Mouse (Mus musculus): ENCODE measurements around the gene Adam23. TPM values are rescaled to one million over a fixed set of nuclear protein-coding genes. Genes with fewer than 3 reads are reported as not detected.

Adam23 gene
- polyA plus RNA-seq, 1 experiment, result 0.43 TPM

DNA sequence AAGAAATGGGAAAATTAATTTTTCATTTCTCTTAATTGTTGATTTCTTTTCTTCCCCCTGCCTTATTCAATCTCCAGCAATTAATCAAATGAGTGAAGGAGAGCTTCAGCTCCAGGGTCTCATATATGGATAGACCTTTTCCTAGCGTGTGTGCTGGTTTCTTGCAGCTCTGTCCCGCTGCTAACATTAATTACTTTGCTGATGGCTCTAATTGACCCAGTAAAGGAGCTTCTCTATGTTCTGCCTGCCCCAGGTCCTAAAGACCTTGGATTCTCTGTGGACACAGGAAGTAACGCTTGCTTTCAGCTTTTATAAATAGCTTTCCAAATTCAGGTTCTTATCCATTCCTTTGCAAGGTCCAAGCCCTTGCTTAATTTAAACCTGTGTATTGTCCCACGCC is 63.1 kb downstream of the Adam23 start:
- Histone ChIP-seq H3K27me3 (ENCODE audit: control insufficient read depth, insufficient read depth, insufficient read length) (no peaks in the 10 kb centered on the region), H3ac (ENCODE audit: control insufficient read depth, insufficient read length) (no peak overlapping the region), H3K79me2 (ENCODE audit: control insufficient read depth, insufficient read depth) (no peaks in the 10 kb centered on the region), H3K4me3 (no peak overlapping the region), H3K4me2 (ENCODE audit: low read depth) (no peak overlapping the region), H3K36me3 (ENCODE audit: control insufficient read depth, insufficient read depth) (no peaks in the 10 kb centered on the region)
- TF ChIP-seq TCF3 (IDR thresholded peaks at IDR 0.05; ENCODE audit: insufficient read length, low read depth) (no peak), CEBPB (IDR thresholded peaks at IDR 0.05; ENCODE audit: insufficient read depth, poor library complexity, severe bottlenecking) (no peak), MYOD1 (IDR thresholded peaks at IDR 0.05; ENCODE audit: control insufficient read depth in 1 of 3, insufficient read length in 2 of 3, low read depth in 2 of 3) (no peak), USF1 (IDR thresholded peaks at IDR 0.05; ENCODE audit: low read depth) (no peak), MYOG (IDR thresholded peaks at IDR 0.05; ENCODE audit: control insufficient read depth in 1 of 3, insufficient read depth in 1 of 3, insufficient read length in 2 of 3, low read depth in 2 of 3) (no peak)

DNA sequence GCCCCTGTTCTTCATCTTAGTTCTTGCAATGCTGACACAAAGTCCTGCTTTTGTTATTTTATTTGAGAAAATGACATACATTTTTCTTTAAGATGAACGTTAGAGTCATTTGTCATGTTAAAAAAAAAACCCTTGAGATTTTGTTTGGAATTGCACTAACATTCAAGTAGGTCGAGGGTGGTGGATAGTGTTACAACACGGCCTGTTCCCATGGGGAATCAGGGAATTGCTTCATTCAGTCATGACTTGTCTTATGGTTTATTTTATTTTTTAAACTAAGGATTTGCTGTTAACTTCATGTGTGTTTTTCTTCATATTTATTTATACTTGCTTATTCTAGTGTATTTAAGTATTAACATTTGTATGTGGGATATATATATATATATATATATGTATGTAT is 65.7 kb downstream of the Adam23 start:
- H3K4me2 ChIP-seq (ENCODE audit: low read depth), result no peak overlapping the region
- no peak overlapping the region for H3K4me3 ChIP-seq
- no peaks in the 10 kb centered on the region for H3K36me3 ChIP-seq (ENCODE audit: control insufficient read depth, insufficient read depth)
- no peak overlapping the region for H3ac ChIP-seq (ENCODE audit: control insufficient read depth, insufficient read length)
- H3K79me2 ChIP-seq (ENCODE audit: control insufficient read depth, insufficient read depth), result no peaks in the 10 kb centered on the region
- H3K27me3 ChIP-seq (ENCODE audit: control insufficient read depth, insufficient read depth, insufficient read length), result no peaks in the 10 kb centered on the region
- no peak for TF ChIP-seq E2F4 (IDR thresholded peaks at IDR 0.05; ENCODE audit: insufficient read depth)
- no peak for TF ChIP-seq TCF3 (IDR thresholded peaks at IDR 0.05; ENCODE audit: insufficient read length, low read depth)
- 0 out of 2 replicates have a peak, but pooled peaks have one; percentile 23 for TF ChIP-seq CEBPB (IDR thresholded peaks at IDR 0.05; ENCODE audit: insufficient read depth, poor library complexity, severe bottlenecking)
- no peak for TF ChIP-seq MAX (IDR thresholded peaks at IDR 0.05; ENCODE audit: low read depth)

DNA sequence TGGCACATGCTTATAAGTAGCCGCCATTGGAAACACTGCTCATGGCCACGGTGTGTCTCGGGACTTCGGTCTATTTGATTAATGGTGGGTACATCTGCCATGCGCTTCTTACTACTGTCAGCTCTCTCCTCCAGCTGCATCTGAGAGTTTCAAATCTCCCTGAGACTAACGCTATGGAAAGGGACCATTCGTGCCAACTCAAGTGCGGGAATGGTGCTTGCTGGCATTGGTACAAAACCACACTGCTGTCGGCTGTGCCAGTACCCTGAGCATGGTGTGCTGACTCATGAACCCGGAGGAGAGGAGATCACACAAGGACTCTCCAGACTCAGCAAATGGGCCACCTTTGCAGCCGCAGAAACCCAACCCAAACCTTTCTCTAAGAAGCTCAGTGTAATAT is 72.1 kb downstream of the Adam23 start:
- H3K79me2 ChIP-seq (ENCODE audit: control insufficient read depth, insufficient read depth), result no peaks in the 10 kb centered on the region
- no peak overlapping the region for H3K4me3 ChIP-seq
- H3ac ChIP-seq (ENCODE audit: control insufficient read depth, insufficient read length), result no peak overlapping the region
- TF ChIP-seq CEBPB (IDR thresholded peaks at IDR 0.05; ENCODE audit: insufficient read depth, poor library complexity, severe bottlenecking), result no peak
- no peak for TF ChIP-seq TCF3 (IDR thresholded peaks at IDR 0.05; ENCODE audit: insufficient read length, low read depth)
- TF ChIP-seq MYOG (IDR thresholded peaks at IDR 0.05; ENCODE audit: control insufficient read depth in 1 of 3, insufficient read depth in 1 of 3, insufficient read length in 2 of 3, low read depth in 2 of 3), result peak in 1 of 3 experiments; percentile 20
- peak; percentile 9 to 57 (median 31) for TF ChIP-seq MYOD1 (IDR thresholded peaks at IDR 0.05; ENCODE audit: control insufficient read depth in 1 of 3, insufficient read length in 2 of 3, low read depth in 2 of 3)
- TF ChIP-seq POLR2AphosphoS2 (IDR thresholded peaks at IDR 0.05; ENCODE audit: insufficient read length, low read depth), result no peak
- TF ChIP-seq SRF (IDR thresholded peaks at IDR 0.05; ENCODE audit: control insufficient read depth, insufficient read length, low read depth), result no peak
- no peaks in the 10 kb centered on the region for H3K36me3 ChIP-seq (ENCODE audit: control insufficient read depth, insufficient read depth)
- H3K27me3 ChIP-seq (ENCODE audit: control insufficient read depth, insufficient read depth, insufficient read length), result no peaks in the 10 kb centered on the region
- peak overlapping the region; percentile 56 for H3K4me2 ChIP-seq (ENCODE audit: low read depth)

DNA sequence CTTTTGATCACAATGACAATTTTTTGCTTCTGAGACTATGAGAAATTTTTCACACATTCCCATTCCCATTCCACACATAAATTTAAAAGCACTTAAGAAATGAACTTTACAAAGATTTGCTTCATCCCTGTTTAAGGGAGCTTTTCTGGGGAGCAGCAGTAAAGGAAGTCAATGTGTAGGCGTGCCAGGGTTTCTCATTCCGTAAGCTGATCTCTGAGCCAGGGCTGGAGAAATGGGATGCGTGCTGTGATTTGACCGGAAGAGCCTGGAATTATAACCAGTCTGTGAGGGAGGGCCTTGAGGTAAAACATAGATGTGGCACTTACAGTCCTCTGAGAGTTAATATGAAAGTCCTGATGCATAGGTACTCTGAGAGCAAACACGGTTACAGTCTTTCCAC is 73.1 kb downstream of the Adam23 start:
- Histone ChIP-seq H3ac (ENCODE audit: control insufficient read depth, insufficient read length) (no peak overlapping the region), H3K4me2 (ENCODE audit: low read depth) (peak overlapping the region; percentile 30), H3K27me3 (ENCODE audit: control insufficient read depth, insufficient read depth, insufficient read length) (no peaks in the 10 kb centered on the region), H3K79me2 (ENCODE audit: control insufficient read depth, insufficient read depth) (no peaks in the 10 kb centered on the region), H3K36me3 (ENCODE audit: control insufficient read depth, insufficient read depth) (no peaks in the 10 kb centered on the region), H3K4me3 (no peak overlapping the region)
- TF ChIP-seq MAX (IDR thresholded peaks at IDR 0.05; ENCODE audit: low read depth), result no peak
- TF ChIP-seq MYOD1 (IDR thresholded peaks at IDR 0.05; ENCODE audit: control insufficient read depth in 1 of 3, insufficient read length in 2 of 3, low read depth in 2 of 3), result no peak
- no peak for TF ChIP-seq E2F4 (IDR thresholded peaks at IDR 0.05; ENCODE audit: insufficient read depth)
- TF ChIP-seq TCF12 (IDR thresholded peaks at IDR 0.05; ENCODE audit: insufficient read depth, poor library complexity, severe bottlenecking), result no peak
- TF ChIP-seq REST (IDR thresholded peaks at IDR 0.05; ENCODE audit: insufficient read depth, insufficient read length), result no peak
- no peak for TF ChIP-seq POLR2AphosphoS2 (IDR thresholded peaks at IDR 0.05; ENCODE audit: insufficient read length, low read depth)
- TF ChIP-seq MYOG (IDR thresholded peaks at IDR 0.05; ENCODE audit: control insufficient read depth in 1 of 3, insufficient read depth in 1 of 3, insufficient read length in 2 of 3, low read depth in 2 of 3), result no peak
- no peak for TF ChIP-seq POLR2A (IDR thresholded peaks at IDR 0.05; ENCODE audit: insufficient read length, low read depth)
- no peak for TF ChIP-seq USF1 (IDR thresholded peaks at IDR 0.05; ENCODE audit: low read depth)
- no peak for TF ChIP-seq TCF3 (IDR thresholded peaks at IDR 0.05; ENCODE audit: insufficient read length, low read depth)
- TF ChIP-seq SRF (IDR thresholded peaks at IDR 0.05; ENCODE audit: control insufficient read depth, insufficient read length, low read depth), result no peak
- TF ChIP-seq CEBPB (IDR thresholded peaks at IDR 0.05; ENCODE audit: insufficient read depth, poor library complexity, severe bottlenecking), result no peak

DNA sequence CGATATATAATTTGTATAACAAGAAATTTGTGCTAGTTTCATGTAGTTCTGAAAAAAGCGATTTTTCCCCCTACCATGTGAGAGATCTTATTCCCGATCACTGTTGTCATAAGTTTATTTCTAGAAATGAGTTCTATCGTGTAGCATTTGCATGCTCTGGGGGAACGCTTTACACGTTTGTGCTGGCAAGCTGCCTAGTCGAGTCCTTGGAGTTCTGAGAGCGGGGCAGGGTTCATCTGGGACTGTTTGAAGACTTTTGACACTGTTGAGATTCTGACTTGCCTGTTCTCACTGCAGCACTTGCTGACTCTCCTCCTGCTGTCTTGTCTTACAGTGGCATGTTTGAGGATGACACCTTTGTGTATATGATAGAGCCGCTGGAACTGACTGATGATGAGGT is 84.2 kb downstream of the Adam23 start:
- TF ChIP-seq MAX (IDR thresholded peaks at IDR 0.05; ENCODE audit: low read depth) (no peak), USF1 (IDR thresholded peaks at IDR 0.05; ENCODE audit: low read depth) (no peak), TCF3 (IDR thresholded peaks at IDR 0.05; ENCODE audit: insufficient read length, low read depth) (no peak), TCF12 (IDR thresholded peaks at IDR 0.05; ENCODE audit: insufficient read depth, poor library complexity, severe bottlenecking) (no peak), MYOD1 (IDR thresholded peaks at IDR 0.05; ENCODE audit: control insufficient read depth in 1 of 3, insufficient read length in 2 of 3, low read depth in 2 of 3) (no peak), REST (IDR thresholded peaks at IDR 0.05; ENCODE audit: insufficient read depth, insufficient read length) (no peak), SRF (IDR thresholded peaks at IDR 0.05; ENCODE audit: control insufficient read depth, insufficient read length, low read depth) (no peak), E2F4 (IDR thresholded peaks at IDR 0.05; ENCODE audit: insufficient read depth) (no peak), CEBPB (IDR thresholded peaks at IDR 0.05; ENCODE audit: insufficient read depth, poor library complexity, severe bottlenecking) (no peak), MYOG (IDR thresholded peaks at IDR 0.05; ENCODE audit: control insufficient read depth in 1 of 3, insufficient read depth in 1 of 3, insufficient read length in 2 of 3, low read depth in 2 of 3) (no peak), POLR2AphosphoS2 (IDR thresholded peaks at IDR 0.05; ENCODE audit: insufficient read length, low read depth) (no peak), POLR2A (IDR thresholded peaks at IDR 0.05; ENCODE audit: insufficient read length, low read depth) (no peak)
- H3K36me3 ChIP-seq (ENCODE audit: control insufficient read depth, insufficient read depth), result no peaks in the 10 kb centered on the region
- H3K79me2 ChIP-seq (ENCODE audit: control insufficient read depth, insufficient read depth), result no peaks in the 10 kb centered on the region
- no peak overlapping the region for H3K4me2 ChIP-seq (ENCODE audit: low read depth)
- H3ac ChIP-seq (ENCODE audit: control insufficient read depth, insufficient read length), result no peak overlapping the region
- H3K27me3 ChIP-seq (ENCODE audit: control insufficient read depth, insufficient read depth, insufficient read length), result no peaks in the 10 kb centered on the region
- no peak overlapping the region for H3K4me3 ChIP-seq

All from myocyte (in vitro differentiated cells).